Mouse (Mus musculus): ENCODE results near the gene Gm5089. TPM values are rescaled to one million over a fixed set of nuclear protein-coding genes. Genes with fewer than 3 reads are reported as not detected.

Gm5089 gene
- polyA plus RNA-seq (2014; fragmentation: Illumina TruSeq; extraction: RNeasy Lipid Tissue Mini Kit (QIAGEN cat#74804); ENCODE audit: low read depth, low replicate concordance): not detected

GRCm38 (mm10) chr14:122450496-122451382, at the start of gene Gm5089:
Gm5089 (minus strand) TSS chr14:122451115.

DNA sequence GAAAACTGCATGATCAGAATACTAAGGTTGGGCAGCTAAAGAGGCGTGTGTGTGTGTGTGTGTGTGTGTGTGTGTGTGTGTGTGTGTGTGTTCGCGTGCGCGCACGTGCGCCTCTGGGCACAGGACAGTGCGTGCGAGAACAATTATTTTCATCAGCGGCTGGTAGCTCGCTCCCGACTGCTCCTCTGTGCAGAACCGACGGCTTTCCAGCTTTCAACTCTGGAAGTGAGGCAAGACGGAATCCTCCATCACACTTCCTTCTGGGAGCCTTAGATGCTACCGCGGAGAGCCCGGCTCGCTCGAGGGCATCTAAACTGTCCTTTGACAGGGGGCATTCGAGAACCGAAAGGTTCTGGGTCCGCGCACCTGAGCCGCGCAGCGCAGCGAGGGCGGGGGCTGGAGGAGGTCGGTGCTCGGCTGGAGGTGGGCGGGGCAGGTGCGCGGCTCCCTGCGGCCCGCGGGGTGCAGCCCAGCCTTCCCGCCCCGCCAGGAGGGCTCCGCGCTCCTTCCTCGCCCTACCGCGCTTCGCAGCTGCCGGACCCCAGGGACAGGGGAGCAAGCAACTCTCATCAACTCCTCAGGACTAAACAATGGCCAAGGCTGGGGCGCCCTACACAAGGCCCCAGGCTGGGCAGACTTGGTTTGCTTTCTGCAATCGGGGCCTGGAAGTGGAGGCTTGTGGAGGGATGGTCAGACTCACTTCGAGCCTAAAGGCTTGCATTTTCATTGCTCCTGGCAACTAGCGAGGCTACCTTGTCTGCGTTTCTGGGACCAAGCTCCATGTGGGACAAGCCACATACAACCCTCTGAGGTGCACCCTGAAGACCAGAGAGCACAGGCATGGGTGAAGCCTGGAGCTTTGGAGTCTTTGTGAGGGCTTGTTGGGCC, 39.8 kb upstream of the Gm5089 start, which contains the start of gene Gm10837:
Gene Gm10837, plus strand, starts transcription at position 146 of the 888 bp plus-strand sequence.

GRCm38 (mm10) chr14:122474891-122475556, 24.1 kb upstream of the Gm5089 start, which contains the start of gene Zic2:
Zic2 (plus strand) TSS chr14:122475435.

DNA sequence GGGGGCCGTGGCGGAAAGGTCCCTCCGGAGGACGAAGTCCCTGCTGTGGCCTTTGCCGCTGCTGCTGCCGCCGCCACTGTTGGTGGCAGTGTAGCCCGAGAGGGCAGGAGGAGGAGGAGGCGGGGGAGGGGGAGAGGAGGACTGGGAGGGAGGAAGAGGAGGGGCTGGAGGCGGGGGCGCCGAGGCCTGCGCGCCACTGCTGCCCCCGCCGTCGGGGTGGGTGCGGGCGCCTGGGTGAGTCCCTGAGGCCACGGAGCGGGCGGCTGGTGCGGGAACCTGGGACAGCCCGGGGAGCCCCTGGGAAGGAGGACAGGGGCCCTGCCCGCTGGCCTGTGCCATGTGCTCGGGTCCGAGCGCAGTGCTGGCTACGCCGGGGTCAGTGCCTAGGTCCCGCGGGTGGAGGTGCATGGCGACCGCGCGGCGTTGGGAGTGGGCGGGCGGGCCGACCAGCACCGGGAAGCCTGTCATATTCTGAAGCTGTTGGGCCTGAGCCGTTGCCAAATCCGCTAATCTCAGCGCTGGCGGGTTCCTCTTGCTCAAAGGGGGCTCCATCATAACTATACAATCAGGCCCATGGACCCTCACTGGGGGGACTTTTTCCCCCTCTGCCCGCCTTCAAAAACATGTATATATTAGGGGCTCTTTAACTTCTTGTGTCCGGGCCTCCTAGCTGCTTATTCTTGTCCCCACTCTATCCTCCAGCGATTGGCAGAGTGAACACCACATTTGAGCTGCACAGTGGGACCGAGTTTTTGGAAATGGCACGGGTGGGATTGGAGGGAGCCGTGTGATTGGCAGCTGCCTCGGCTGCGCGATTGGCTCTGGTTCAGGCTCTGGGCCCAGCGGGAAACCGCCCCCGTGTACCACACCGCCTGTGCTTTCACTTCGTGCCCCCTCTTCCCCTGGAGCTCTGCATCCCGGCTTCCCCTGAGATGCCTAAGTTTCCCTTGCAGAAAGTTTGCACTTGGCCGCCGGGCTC, 14.1 kb upstream of the Gm5089 start, which contains the start of gene Zic5:
Gene Zic5, minus strand, starts transcription at position 915 of the 979 bp plus-strand sequence.

Other genes starting within 250 kb of the Gm5089 start
- gene Zic5, start 14.6 kb upstream of the Gm5089 start, polyA plus RNA-seq (2014; fragmentation: Illumina TruSeq; extraction: RNeasy Lipid Tissue Mini Kit (QIAGEN cat#74804); ENCODE audit: low read depth, low replicate concordance): 5.7 TPM
- gene Zic2, start 24.3 kb upstream of the Gm5089 start, polyA plus RNA-seq (2014; fragmentation: Illumina TruSeq; extraction: RNeasy Lipid Tissue Mini Kit (QIAGEN cat#74804); ENCODE audit: low read depth, low replicate concordance): not detected
- gene Gm10837, start 39.5 kb upstream of the Gm5089 start, polyA plus RNA-seq (2014; fragmentation: Illumina TruSeq; extraction: RNeasy Lipid Tissue Mini Kit (QIAGEN cat#74804); ENCODE audit: low read depth, low replicate concordance): not detected
- 35.6 TPM for gene Pcca, start 83.2 kb upstream of the Gm5089 start, polyA plus RNA-seq (2014; fragmentation: Illumina TruSeq; extraction: RNeasy Lipid Tissue Mini Kit (QIAGEN cat#74804); ENCODE audit: low read depth, low replicate concordance)